Mouse (Mus musculus) embryonic facial prominence, embryonic 14.5 days (tissue): ENCODE results near the gene AC124108.1. TPM values are rescaled to one million over a fixed set of nuclear protein-coding genes. Genes with fewer than 3 reads are reported as not detected.

Experiments
- ATAC-seq: fragments of 200-750 bp; cut with Nextera tagmentation; 2 replicates; pipeline ENCODE4 v1.8.0; 2017; ENCODE audit warnings: low read depth, moderate number of reproducible peaks, moderate TSS enrichment
- DNase-seq: peaks from one replicate; pipeline ENCODE4 v3.0.0-alpha.2; 2015; ENCODE audit warnings: low spot score
- H3K27ac ChIP-seq: fragments of 300-500 bp; sonication (generic); replicated peaks from 2 replicates; pipeline ENCODE4 v1.5.1; 2014; ENCODE audit warnings: low read depth, mild to moderate bottlenecking, low read length, moderate library complexity
- H3K27me3 ChIP-seq: fragments of 300-500 bp; sonication (generic); replicated peaks from 2 replicates; pipeline ENCODE4 v1.6.1; 2014; ENCODE audit warnings: low read length; ENCODE audit not compliant: control insufficient read depth, insufficient read depth
- H3K36me3 ChIP-seq: fragments of 300-500 bp; sonication (generic); 2 replicates; pipeline ENCODE4 v1.6.1; 2014; ENCODE audit warnings: low read length, mixed read lengths; ENCODE audit not compliant: control insufficient read depth, insufficient read depth
- H3K4me1 ChIP-seq: fragments of 300-500 bp; sonication (generic); 2 replicates; pipeline ENCODE4 v1.6.1; 2014; ENCODE audit warnings: antibody characterized with exemption, low read length; ENCODE audit not compliant: control insufficient read depth, insufficient read depth
- H3K4me2 ChIP-seq: fragments of 300-500 bp; sonication (generic); 2 replicates; pipeline ENCODE4 v1.6.1; 2014; ENCODE audit warnings: low read depth, mild to moderate bottlenecking, low read length, moderate library complexity, mixed read lengths
- H3K4me3 ChIP-seq: fragments of 300-500 bp; sonication (generic); 2 replicates; pipeline ENCODE4 v1.5.1; 2014; ENCODE audit warnings: low read depth, mild to moderate bottlenecking, low read length
- H3K9ac ChIP-seq: fragments of 300-500 bp; sonication (generic); 2 replicates; pipeline ENCODE4 v1.6.1; 2014; ENCODE audit warnings: low read depth, mild to moderate bottlenecking, low read length, moderate library complexity, mixed read lengths
- H3K9me3 ChIP-seq: fragments of 300-500 bp; sonication (generic); 2 replicates; pipeline ENCODE4 v1.6.1; 2016; ENCODE audit warnings: low read length; ENCODE audit not compliant: control insufficient read depth
- WGBS: fragments of 180-500 bp; shearing (Covaris S2); extraction: QIAGEN DNeasy Blood & Tissue Kit; methylation state at CpG from one replicate; pipeline ENCODE4 v1.1.7; 2014; 5-methylcytosine and 5-hydroxymethylcytosine counted together
- polyA plus RNA-seq: library from polyadenylated mRNA; unstranded; fragments of >200 nt; fragmentation: Nextera tagmentation; extraction: Ambion mirVana; gene quantifications from 2 replicates; pipeline ENCODE4 v1.2.1, GENCODE M21; 2014

The AC124108.1 gene
- polyA plus RNA-seq, 1 experiment from 2014 or later, result 0.71 TPM

- ATAC-seq, result no peak
- Histone ChIP-seq H3K9ac (no peak overlapping the region), H3K36me3 (no peaks in the 10 kb centered on the region), H3K4me1 (peaks cover 8% of the 10 kb centered on the region), H3K4me3 (no peak overlapping the region), H3K27me3 (peaks cover 4% of the 10 kb centered on the region), H3K4me2 (no peak overlapping the region), H3K9me3 (no peaks in the 10 kb centered on the region), H3K27ac (no peak overlapping the region)
- peak; percentile 42 for DNase-seq
- 17% methylated on average over 7 of the region's 7 CpGs for WGBS
Measured at GRCm38 (mm10) chr1:132210922-132211321, 19.7 kb downstream of the AC124108.1 start.

GRCm38 (mm10) chr1:132211672-132212071 is 20.4 kb downstream of the AC124108.1 start:
- WGBS, result 43% methylated on average over 12 of the region's 12 CpGs
- H3K4me1 ChIP-seq, result peaks cover 6% of the 10 kb centered on the region; the same call in 1 of the 2 replicates
- H3K36me3 ChIP-seq, result no peaks in the 10 kb centered on the region
- DNase-seq (no peak), ATAC-seq (peak; percentile 12; the same call in 1 of the 2 replicates)
- H3K4me3 ChIP-seq, result peak overlapping the region; percentile 29
- peaks cover 4% of the 10 kb centered on the region for H3K27me3 ChIP-seq
- H3K9me3 ChIP-seq, result no peaks in the 10 kb centered on the region
- H3K27ac ChIP-seq, result no peak overlapping the region
- H3K9ac ChIP-seq, result no peak overlapping the region; the same call in 1 of the 2 replicates
- H3K4me2 ChIP-seq, result peak overlapping the region; percentile 46

- Histone ChIP-seq H3K4me2 (peak overlapping the region; percentile 46), H3K36me3 (no peaks in the 10 kb centered on the region), H3K27me3 (peaks cover 4% of the 10 kb centered on the region), H3K4me3 (peak overlapping the region; percentile 29), H3K9me3 (no peaks in the 10 kb centered on the region), H3K9ac (peak overlapping the region; percentile 31), H3K27ac (no peak overlapping the region), H3K4me1 (peaks cover 6% of the 10 kb centered on the region; the same call in 1 of the 2 replicates)
- 5% methylated on average over 20 of the region's 20 CpGs for WGBS
- peak; percentile 61 for DNase-seq
- peak; percentile 61 for ATAC-seq
Measured at GRCm38 (mm10) chr1:132212218-132212617, 21.0 kb downstream of the AC124108.1 start.

GRCm38 (mm10) chr1:132213076-132213475 is 21.8 kb downstream of the AC124108.1 start:
- 36% methylated on average over 6 of the region's 6 CpGs for WGBS

DNA sequence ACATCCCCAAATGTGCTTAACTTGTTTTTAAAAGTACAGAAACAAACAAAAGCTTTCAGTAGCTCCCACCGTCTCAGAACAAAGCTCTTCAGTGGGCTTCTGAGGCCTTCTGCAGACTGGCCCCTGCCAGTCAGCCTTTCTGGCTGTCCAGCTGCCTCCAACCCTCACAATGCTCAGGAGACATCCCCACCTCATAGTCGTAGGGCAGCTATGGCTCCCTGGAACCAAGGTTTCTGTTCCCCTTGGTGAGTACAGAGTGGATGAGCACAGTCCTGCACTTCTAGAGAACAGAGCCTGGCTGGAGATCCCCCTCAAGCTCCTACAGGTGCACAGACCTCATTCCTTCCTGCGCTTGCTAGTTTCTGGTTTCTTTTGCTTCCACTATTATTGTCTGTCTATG is 25.0 kb downstream of the AC124108.1 start:
- DNase-seq (no peak), ATAC-seq (no peak)
- H3K4me2 ChIP-seq, result no peak overlapping the region
- H3K4me1 ChIP-seq, result peaks cover 6% of the 10 kb centered on the region; the same call in 1 of the 2 replicates
- no peaks in the 10 kb centered on the region for H3K36me3 ChIP-seq
- no peak overlapping the region for H3K9ac ChIP-seq
- H3K27me3 ChIP-seq, result peaks cover 5% of the 10 kb centered on the region
- H3K4me3 ChIP-seq, result no peak overlapping the region
- 46% methylated on average over 3 of the region's 3 CpGs for WGBS
- H3K9me3 ChIP-seq, result no peaks in the 10 kb centered on the region
- no peak overlapping the region for H3K27ac ChIP-seq

More at GRCm38 (mm10) chr1:132213076-132213475, 21.8 kb downstream of the AC124108.1 start:
- H3K9ac ChIP-seq, result no peak overlapping the region
- peak; percentile 19 for DNase-seq
- H3K9me3 ChIP-seq, result no peaks in the 10 kb centered on the region
- no peak overlapping the region for H3K4me2 ChIP-seq
- H3K4me1 ChIP-seq, result peaks cover 6% of the 10 kb centered on the region; the same call in 1 of the 2 replicates
- no peak overlapping the region for H3K27ac ChIP-seq
- no peaks in the 10 kb centered on the region for H3K36me3 ChIP-seq
- peaks cover 4% of the 10 kb centered on the region for H3K27me3 ChIP-seq
- H3K4me3 ChIP-seq, result no peak overlapping the region
- no peak for ATAC-seq

DNA sequence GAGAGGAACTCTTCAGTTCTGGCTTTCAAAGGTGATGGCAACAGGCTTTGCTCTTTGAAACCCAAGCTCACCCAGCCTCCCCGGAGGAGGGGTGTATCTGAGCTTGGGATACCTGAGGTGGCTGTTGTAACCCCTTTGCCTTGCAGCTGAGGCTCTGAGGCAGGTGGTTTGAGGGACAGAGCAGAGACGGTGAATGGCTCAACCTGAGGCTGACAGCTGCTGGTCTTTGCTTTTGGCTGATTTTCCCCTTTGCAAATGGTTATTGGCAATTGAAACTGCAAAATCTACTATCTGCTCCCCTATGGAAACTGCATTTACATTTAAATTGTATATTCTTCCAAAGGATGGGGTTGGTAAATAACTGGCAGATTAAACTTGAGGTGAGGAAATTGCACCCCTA is 30.4 kb downstream of the AC124108.1 start:
- H3K4me2 ChIP-seq, result no peak overlapping the region
- H3K36me3 ChIP-seq, result no peaks in the 10 kb centered on the region
- DNase-seq (no peak), ATAC-seq (no peak)
- H3K9me3 ChIP-seq, result no peaks in the 10 kb centered on the region
- no peak overlapping the region for H3K4me3 ChIP-seq
- WGBS, result 38% methylated on average over 2 of the region's 2 CpGs
- no peak overlapping the region for H3K27ac ChIP-seq
- 0 out of 2 replicates have a peak, but pooled peaks cover 2% of the 10 kb centered on the region for H3K27me3 ChIP-seq
- no peak overlapping the region for H3K9ac ChIP-seq
- H3K4me1 ChIP-seq, result no peaks in the 10 kb centered on the region

GRCm38 (mm10) chr1:132222166-132222565 is 30.9 kb downstream of the AC124108.1 start:
- Histone ChIP-seq H3K36me3 (no peaks in the 10 kb centered on the region), H3K4me3 (no peak overlapping the region), H3K4me1 (no peaks in the 10 kb centered on the region), H3K27me3 (0 out of 2 replicates have a peak, but pooled peaks cover 2% of the 10 kb centered on the region), H3K4me2 (no peak overlapping the region), H3K27ac (no peak overlapping the region), H3K9ac (no peak overlapping the region), H3K9me3 (no peaks in the 10 kb centered on the region)
- WGBS, result 33% methylated on average over 6 of the region's 6 CpGs
- ATAC-seq (no peak), DNase-seq (no peak)

- DNase-seq (no peak), ATAC-seq (no peak)
- no peaks in the 10 kb centered on the region for H3K27me3 ChIP-seq
- H3K9ac ChIP-seq, result no peak overlapping the region
- no peak overlapping the region for H3K4me2 ChIP-seq
- H3K4me1 ChIP-seq, result no peaks in the 10 kb centered on the region
- 67% methylated on average over 13 of the region's 13 CpGs for WGBS
- no peaks in the 10 kb centered on the region for H3K36me3 ChIP-seq
- H3K9me3 ChIP-seq, result no peaks in the 10 kb centered on the region
- no peak overlapping the region for H3K4me3 ChIP-seq
- no peak overlapping the region for H3K27ac ChIP-seq
Measured at GRCm38 (mm10) chr1:132226297-132227080, 35.2 kb downstream of the AC124108.1 start.
